Mouse (Mus musculus): ENCODE measurements around the gene Cnksr3.

- TF ChIP-seq POLR2A (IDR thresholded peaks at IDR 0.05; ENCODE audit: control insufficient read depth, low read depth, low read length) (no peak), CTCF (IDR thresholded peaks at IDR 0.05; ENCODE audit: control insufficient read depth, insufficient read depth, insufficient replicate concordance, low read depth, low read length) (no peak)
These were observed 137.8 kb downstream of the Cnksr3 start for GRCm38 (mm10) chr10:7074231-7074630.
